Mouse (Mus musculus): ENCODE measurements around the gene Sdc3.

DNA sequence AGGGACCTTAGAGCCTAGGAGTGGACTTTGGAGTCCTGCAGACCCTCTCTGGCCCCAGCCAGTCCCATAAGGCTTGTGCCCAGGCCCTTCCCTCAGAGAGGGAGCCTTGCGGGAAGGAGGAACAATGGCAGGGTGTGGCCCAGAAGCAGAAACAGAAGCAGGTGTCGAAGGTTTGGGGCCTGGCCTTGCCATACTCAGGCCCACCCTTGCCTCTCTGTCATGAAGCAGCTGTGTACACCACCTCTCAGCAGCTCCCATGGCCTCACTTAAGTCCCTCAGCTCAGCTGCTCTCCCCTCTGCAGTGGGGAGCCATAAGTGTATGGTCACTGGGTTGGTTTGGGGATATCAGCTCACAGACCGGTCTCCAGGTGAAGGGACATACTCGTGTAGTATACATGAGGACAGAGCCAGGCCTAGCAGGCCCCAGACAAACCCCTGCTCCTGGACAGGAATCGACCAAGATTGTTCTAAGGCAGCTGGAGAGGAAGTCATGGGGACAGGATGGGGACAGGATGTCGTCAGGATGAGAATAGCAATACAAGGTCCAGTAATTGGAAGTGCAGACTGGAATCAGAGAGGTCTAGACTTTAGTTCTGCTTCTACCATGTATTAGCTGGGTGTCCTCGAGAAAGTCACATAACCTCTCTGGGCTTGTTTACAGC lies 28.4 kb downstream of the Sdc3 start:
- TF ChIP-seq CTCF (IDR thresholded peaks at IDR 0.05; ENCODE audit: extremely low read depth, insufficient read length, insufficient replicate concordance, low read depth, low read length), result no peak
- no peak for TF ChIP-seq POLR2A (IDR thresholded peaks at IDR 0.05; ENCODE audit: low read depth, low read length)
